Mouse (Mus musculus) midbrain, postnatal 0 days (tissue): ENCODE measurements around the gene Skp2. TPM values are rescaled to one million over a fixed set of nuclear protein-coding genes. Genes with fewer than 3 reads are reported as not detected.

Source experiments
- ATAC-seq: fragments of 200-750 bp; cut with Nextera tagmentation; 2 replicates; pipeline ENCODE4 v1.8.0; 2017; ENCODE audit warnings: moderate number of reproducible peaks, mild to moderate bottlenecking, moderate TSS enrichment, moderate library complexity; ENCODE audit not compliant: low FRiP score
- DNase-seq: peaks from one replicate; pipeline ENCODE4 v3.0.0-alpha.2; 2015; ENCODE audit warnings: low spot score
- H3K27ac ChIP-seq: fragments of 300-500 bp; sonication (generic); 2 replicates; pipeline ENCODE4 v1.5.1; 2014; ENCODE audit warnings: low read depth, mild to moderate bottlenecking, low read length, mixed read lengths
- H3K27me3 ChIP-seq: fragments of 300-500 bp; sonication (generic); 2 replicates; pipeline ENCODE4 v1.6.1; 2014; ENCODE audit warnings: low read length, control low read depth, mixed read lengths; ENCODE audit not compliant: insufficient read depth
- H3K36me3 ChIP-seq: fragments of 300-500 bp; sonication (generic); 2 replicates; pipeline ENCODE4 v1.6.1; 2014; ENCODE audit warnings: low read length, control low read depth, mixed read lengths; ENCODE audit not compliant: insufficient read depth
- H3K4me1 ChIP-seq: fragments of 300-500 bp; sonication (generic); 2 replicates; pipeline ENCODE4 v1.6.1; 2014; ENCODE audit warnings: mild to moderate bottlenecking, control low read depth, antibody characterized with exemption, low read length, mixed read lengths; ENCODE audit not compliant: insufficient read depth
- H3K4me2 ChIP-seq: fragments of 300-500 bp; sonication (generic); 2 replicates; pipeline ENCODE4 v1.6.1; 2014; ENCODE audit warnings: low read depth, mild to moderate bottlenecking, low read length, mixed read lengths; ENCODE audit not compliant: poor library complexity, severe bottlenecking
- H3K4me3 ChIP-seq: fragments of 300-500 bp; sonication (generic); 2 replicates; pipeline ENCODE4 v1.5.1; 2014; ENCODE audit warnings: low read depth, mild to moderate bottlenecking, low read length, moderate library complexity
- H3K9ac ChIP-seq: fragments of 300-500 bp; sonication (generic); replicated peaks from 2 replicates; pipeline ENCODE4 v1.6.1; 2014; ENCODE audit warnings: mild to moderate bottlenecking, low read length, moderate library complexity, mixed read lengths; ENCODE audit not compliant: poor library complexity, severe bottlenecking
- H3K9me3 ChIP-seq: fragments of 300-500 bp; sonication (generic); 2 replicates; pipeline ENCODE4 v1.6.1; 2016; ENCODE audit warnings: low read length, control low read depth
- CTCF ChIP-seq: IDR thresholded peaks from 2 replicates; pipeline ENCODE4 v1.5.1; 2016; ENCODE audit warnings: antibody characterized with exemption, mild to moderate bottlenecking
- WGBS: fragments of 180-500 bp; shearing (Covaris S2); extraction: QIAGEN DNeasy Blood & Tissue Kit; methylation state at CpG from one replicate; pipeline ENCODE4 v1.1.7; 2014; 5-methylcytosine and 5-hydroxymethylcytosine counted together
- polyA plus RNA-seq: library from polyadenylated mRNA; unstranded; fragments of >200 nt; fragmentation: Nextera tagmentation; extraction: Ambion mirVana; gene quantifications from 2 replicates; pipeline ENCODE4 v1.2.1, GENCODE M21; 2015
- total RNA-seq: library from RNA; depleted of rRNA; stranded (reverse); fragments of >200 nt; gene quantifications from 2 replicates; pipeline ENCODE4 v1.2.3, GENCODE M21; 2014

Skp2 gene
- total and polyA plus RNA-seq, 2 experiments from 2014 or later = 7.8 to 9.3 TPM

GRCm38 (mm10) chr15:9122989-9123388 lies 32.2 kb downstream of the Skp2 start:
- Histone ChIP-seq H3K27me3 (no peaks in the 10 kb centered on the region), H3K4me1 (no peaks in the 10 kb centered on the region), H3K27ac (no peak overlapping the region), H3K9me3 (no peaks in the 10 kb centered on the region), H3K9ac (no peak overlapping the region), H3K36me3 (peaks cover 40% of the 10 kb centered on the region), H3K4me2 (no peak overlapping the region), H3K4me3 (no peak overlapping the region)
- DNase-seq (no peak), ATAC-seq (no peak)
- TF ChIP-seq CTCF = no peak
- 88% methylated on average over 4 of the region's 4 CpGs for WGBS

DNA sequence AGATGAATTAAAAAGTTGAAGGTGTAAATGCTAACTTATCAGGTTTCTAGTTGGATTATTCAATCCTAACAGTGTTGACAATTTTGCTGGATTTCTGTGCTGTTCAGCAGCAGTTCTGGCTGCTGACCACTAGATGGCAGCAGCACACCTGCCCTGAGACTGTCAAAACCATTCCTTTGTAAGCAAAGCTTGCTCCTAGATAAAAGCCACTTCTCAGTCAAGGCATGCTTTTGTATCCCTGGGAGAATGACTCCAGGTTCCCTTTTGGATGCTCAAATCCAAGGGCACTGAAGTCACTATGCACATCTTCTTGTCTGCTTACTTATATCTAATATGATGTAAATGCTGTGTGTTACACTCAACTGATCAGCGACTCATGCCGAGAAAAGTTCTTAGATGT lies 35.1 kb downstream of the Skp2 start:
- ATAC-seq = peak; percentile 42
- Histone ChIP-seq H3K4me2 (no peak overlapping the region), H3K9ac (no peak overlapping the region), H3K36me3 (peaks cover 50% of the 10 kb centered on the region), H3K4me1 (no peaks in the 10 kb centered on the region), H3K4me3 (no peak overlapping the region), H3K27me3 (no peaks in the 10 kb centered on the region), H3K9me3 (no peaks in the 10 kb centered on the region), H3K27ac (no peak overlapping the region)
- DNase-seq = peak; percentile 58
- WGBS = 78% methylated on average over 2 of the region's 2 CpGs
- peak; percentile 100 for TF ChIP-seq CTCF

- no peaks in the 10 kb centered on the region for H3K4me1 ChIP-seq
- no peak overlapping the region for H3K9ac ChIP-seq
- no peaks in the 10 kb centered on the region for H3K27me3 ChIP-seq
- 95% methylated on average over 4 of the region's 4 CpGs for WGBS
- no peak for TF ChIP-seq CTCF
- peaks cover 47% of the 10 kb centered on the region for H3K36me3 ChIP-seq
- no peak overlapping the region for H3K4me3 ChIP-seq
- no peak for DNase-seq
- H3K9me3 ChIP-seq = no peaks in the 10 kb centered on the region
- H3K4me2 ChIP-seq = no peak overlapping the region
- H3K27ac ChIP-seq = no peak overlapping the region
- no peak for ATAC-seq
Measured at GRCm38 (mm10) chr15:9118852-9119251, 36.4 kb downstream of the Skp2 start.

DNA sequence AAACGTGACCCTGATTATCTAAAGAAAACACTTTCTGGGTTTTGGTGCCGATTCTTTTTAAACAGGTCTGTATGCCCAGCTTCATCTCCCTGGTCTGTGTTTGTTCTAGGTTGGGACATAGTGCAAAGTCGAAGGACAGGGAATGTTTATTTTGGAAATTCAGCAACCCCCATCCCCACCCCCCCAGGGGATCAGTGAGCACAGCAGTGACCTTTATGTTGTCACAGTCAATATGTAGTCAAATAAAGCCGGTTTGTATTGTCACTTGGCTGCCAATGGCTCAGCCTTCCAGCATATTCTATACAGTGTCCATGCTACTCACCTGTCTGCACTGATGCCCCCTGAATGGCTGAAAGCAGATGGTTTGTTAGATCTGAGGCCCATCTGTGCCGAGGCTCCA lies 40.6 kb downstream of the Skp2 start:
- Histone ChIP-seq H3K9me3 (no peaks in the 10 kb centered on the region), H3K27ac (no peak overlapping the region), H3K9ac (no peak overlapping the region), H3K4me2 (no peak overlapping the region), H3K27me3 (no peaks in the 10 kb centered on the region), H3K36me3 (peaks cover 37% of the 10 kb centered on the region), H3K4me1 (no peaks in the 10 kb centered on the region), H3K4me3 (no peak overlapping the region)
- DNase-seq = no peak
- TF ChIP-seq CTCF = no peak
- 83% methylated on average over 5 of the region's 5 CpGs for WGBS
- ATAC-seq = 0 out of 2 replicates have a peak, but pooled peaks have one; percentile 41

DNA sequence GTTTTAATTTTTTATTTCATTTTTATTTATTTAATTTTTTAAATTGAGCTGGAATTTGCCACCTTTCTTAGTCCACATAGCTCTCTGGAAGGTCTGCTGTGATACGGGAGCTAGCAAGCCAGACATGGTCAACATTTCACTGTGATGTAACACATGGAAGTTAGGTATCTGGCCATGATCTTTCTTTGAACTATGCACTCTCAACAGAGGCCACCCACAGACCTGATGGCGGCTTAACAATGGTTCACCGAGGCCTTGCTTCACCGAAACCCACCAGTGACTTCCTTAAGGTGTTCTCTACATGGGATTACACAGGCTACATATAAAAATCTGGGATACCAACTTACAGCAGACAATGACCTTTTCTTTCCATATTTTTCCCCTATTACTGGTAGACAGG lies 41.1 kb downstream of the Skp2 start:
- no peak for TF ChIP-seq CTCF

GRCm38 (mm10) chr15:9113556-9113955 lies 41.7 kb downstream of the Skp2 start:
- Histone ChIP-seq H3K4me1 (no peaks in the 10 kb centered on the region), H3K9me3 (no peaks in the 10 kb centered on the region), H3K9ac (no peak overlapping the region), H3K27ac (no peak overlapping the region), H3K36me3 (peaks cover 32% of the 10 kb centered on the region), H3K4me2 (no peak overlapping the region), H3K27me3 (no peaks in the 10 kb centered on the region), H3K4me3 (no peak overlapping the region)
- 78% methylated on average over 9 of the region's 9 CpGs for WGBS
- ATAC-seq = no peak
- TF ChIP-seq CTCF = no peak
- no peak for DNase-seq

More for the DNA sequence above, 41.1 kb downstream of the Skp2 start:
- DNase-seq (no peak), ATAC-seq (no peak)
- Histone ChIP-seq H3K36me3 (peaks cover 37% of the 10 kb centered on the region), H3K9ac (no peak overlapping the region), H3K4me2 (no peak overlapping the region), H3K27me3 (no peaks in the 10 kb centered on the region), H3K4me1 (no peaks in the 10 kb centered on the region), H3K9me3 (no peaks in the 10 kb centered on the region), H3K27ac (no peak overlapping the region), H3K4me3 (no peak overlapping the region)
- WGBS = 79% methylated on average over 4 of the region's 4 CpGs
